Mouse (Mus musculus) intestine, postnatal 0 days (tissue): ENCODE data around the gene Rasd2. TPM values are rescaled to one million over a fixed set of nuclear protein-coding genes. Genes with fewer than 3 reads are reported as not detected.

ENCODE experiments used
- ATAC-seq: fragments of 200-750 bp; cut with Nextera tagmentation; 2 replicates; pipeline ENCODE4 v1.8.0; 2017; ENCODE audit warnings: mild to moderate bottlenecking, moderate TSS enrichment, moderate library complexity
- H3K27ac ChIP-seq: fragments of 300-500 bp; sonication (generic); 2 replicates; pipeline ENCODE4 v1.5.1; 2014; ENCODE audit warnings: mild to moderate bottlenecking, low read depth, low read length, moderate library complexity
- H3K27me3 ChIP-seq: fragments of 300-500 bp; sonication (generic); replicated peaks from 2 replicates; pipeline ENCODE4 v1.6.1; 2014; ENCODE audit warnings: low read length, mixed read lengths; ENCODE audit not compliant: control insufficient read depth, insufficient read depth
- H3K36me3 ChIP-seq: fragments of 300-500 bp; sonication (generic); 2 replicates; pipeline ENCODE4 v1.6.1; 2014; ENCODE audit warnings: mild to moderate bottlenecking, moderate library complexity; ENCODE audit not compliant: control insufficient read depth, insufficient read depth
- H3K4me1 ChIP-seq: fragments of 300-500 bp; sonication (generic); replicated peaks from 2 replicates; pipeline ENCODE4 v1.6.1; 2014; ENCODE audit warnings: antibody characterized with exemption, low read length, mixed read lengths; ENCODE audit not compliant: control insufficient read depth, insufficient read depth
- H3K4me2 ChIP-seq: fragments of 300-500 bp; sonication (generic); replicated peaks from 2 replicates; pipeline ENCODE4 v1.6.1; 2014; ENCODE audit warnings: low read depth, mild to moderate bottlenecking, moderate library complexity
- H3K4me3 ChIP-seq: fragments of 300-500 bp; sonication (generic); 2 replicates; pipeline ENCODE4 v1.5.1; 2014; ENCODE audit warnings: low read depth, low read length
- H3K9ac ChIP-seq: fragments of 300-500 bp; sonication (generic); 2 replicates; pipeline ENCODE4 v1.6.1; 2014; ENCODE audit warnings: mild to moderate bottlenecking, low read depth, low read length
- H3K9me3 ChIP-seq: fragments of 300-500 bp; sonication (generic); 2 replicates; pipeline ENCODE4 v1.6.1; 2016; ENCODE audit warnings: mixed run types; ENCODE audit not compliant: control insufficient read depth
- CTCF ChIP-seq: sonication (generic); IDR thresholded peaks from 2 replicates; pipeline ENCODE4 v1.5.1; 2016; ENCODE audit warnings: low read depth, mild to moderate bottlenecking, control low read depth, antibody characterized with exemption, moderate library complexity
- WGBS: fragments of 180-500 bp; shearing (Covaris S2); extraction: QIAGEN DNeasy Blood & Tissue Kit; methylation state at CpG from one replicate; pipeline ENCODE4 v1.1.7; 2014; 5-methylcytosine and 5-hydroxymethylcytosine counted together
- polyA plus RNA-seq: library from polyadenylated mRNA; unstranded; fragments of >200 nt; fragmentation: Nextera tagmentation; extraction: Ambion mirVana; gene quantifications from 2 replicates; pipeline ENCODE4 v1.2.1, GENCODE M21; 2015

Gene Rasd2
- polyA plus RNA-seq, 1 experiment from 2014 or later, result 1.3 TPM

DNA sequence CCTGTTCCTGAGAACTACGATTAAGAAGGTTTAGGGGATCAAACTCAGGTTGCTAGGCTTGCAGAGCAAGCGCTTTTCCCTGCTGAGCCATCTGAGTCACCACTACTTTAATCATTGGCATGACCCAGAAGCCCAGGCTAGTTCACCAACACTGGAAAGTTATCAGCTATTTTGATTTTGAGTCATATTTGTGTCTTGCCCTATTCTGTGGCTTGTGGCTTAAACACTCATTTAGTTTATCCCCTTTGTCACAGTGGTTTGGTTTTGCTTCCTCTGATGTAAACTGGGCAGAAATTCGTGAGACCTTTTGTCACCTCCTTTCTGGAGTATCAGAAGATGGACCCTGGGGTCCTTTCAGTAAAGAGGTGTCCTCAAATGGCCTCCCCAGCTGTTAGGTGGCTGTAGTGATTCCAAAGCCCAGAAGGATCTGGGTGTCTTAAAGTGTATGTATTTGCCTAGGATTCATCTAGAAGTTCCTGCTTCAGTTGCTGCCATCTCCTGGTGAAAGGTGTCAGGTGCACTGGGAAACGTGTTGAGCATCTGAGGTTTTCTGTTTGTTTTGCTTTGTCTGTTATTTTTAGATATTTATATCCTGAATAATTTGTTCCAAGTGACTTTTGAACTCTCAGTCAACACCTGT, 20.3 kb downstream of the Rasd2 start:
- Histone ChIP-seq H3K4me3 (no peak overlapping the region), H3K9ac (no peak overlapping the region), H3K4me2 (no peak overlapping the region), H3K9me3 (no peaks in the 10 kb centered on the region), H3K27me3 (no peaks in the 10 kb centered on the region), H3K4me1 (no peaks in the 10 kb centered on the region), H3K27ac (no peak overlapping the region), H3K36me3 (no peaks in the 10 kb centered on the region)
- WGBS, result 65% methylated on average over 4 of the region's 4 CpGs
- TF ChIP-seq CTCF, result peak; percentile 75
- no peak for ATAC-seq

DNA sequence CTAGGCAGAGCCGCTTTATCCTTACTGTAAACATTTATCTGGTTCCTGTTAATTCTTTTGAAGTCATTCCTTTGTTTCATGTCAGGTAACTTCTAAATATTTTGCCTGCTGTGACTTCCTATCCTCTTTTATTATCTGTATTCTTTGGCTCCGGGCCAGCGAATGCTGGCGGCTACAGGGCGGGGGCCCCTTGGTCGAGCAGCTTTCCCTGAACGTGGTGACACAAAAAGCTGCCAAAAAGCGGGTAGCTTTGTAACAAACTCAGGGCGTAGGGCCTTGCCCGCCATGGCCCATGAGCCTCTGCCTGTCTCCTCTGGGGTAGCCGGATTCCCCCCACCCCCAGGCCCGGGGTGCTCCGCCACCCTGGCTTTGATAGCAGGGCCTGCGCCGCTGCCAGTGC, 33.6 kb downstream of the Rasd2 start:
- 87% methylated on average over 15 of the region's 15 CpGs for WGBS
- ATAC-seq, result no peak

DNA sequence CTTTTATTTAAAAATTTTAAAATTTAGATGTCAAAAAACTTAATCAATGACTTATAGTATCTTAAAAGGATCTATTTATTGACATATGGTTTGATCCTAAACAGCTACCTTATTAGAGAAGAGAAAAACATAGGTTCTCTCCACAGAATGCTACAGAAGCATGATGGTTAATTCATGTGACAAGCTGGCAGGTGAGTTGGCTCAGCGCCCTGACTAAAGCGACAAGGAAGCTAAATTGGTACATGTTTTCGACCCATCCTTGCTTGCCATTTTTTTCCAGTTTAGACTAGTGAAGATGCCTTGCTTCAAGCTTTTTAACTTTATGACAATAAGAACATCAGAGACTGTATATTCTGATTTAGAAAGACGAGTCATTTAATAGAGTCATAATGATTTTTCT, 35.4 kb downstream of the Rasd2 start:
- Histone ChIP-seq H3K9me3 (0 out of 2 replicates have a peak, but pooled peaks cover 4% of the 10 kb centered on the region), H3K27me3 (no peaks in the 10 kb centered on the region), H3K9ac (no peak overlapping the region), H3K36me3 (no peaks in the 10 kb centered on the region), H3K4me1 (no peaks in the 10 kb centered on the region), H3K4me2 (no peak overlapping the region), H3K27ac (no peak overlapping the region), H3K4me3 (no peak overlapping the region)
- ATAC-seq, result no peak
- WGBS, result 89% methylated on average over 4 of the region's 4 CpGs
- TF ChIP-seq CTCF, result no peak

More for the DNA sequence above, 33.6 kb downstream of the Rasd2 start:
- Histone ChIP-seq H3K4me1 (no peaks in the 10 kb centered on the region), H3K4me2 (no peak overlapping the region), H3K9me3 (0 out of 2 replicates have a peak, but pooled peaks cover 4% of the 10 kb centered on the region), H3K9ac (no peak overlapping the region), H3K4me3 (no peak overlapping the region), H3K27ac (no peak overlapping the region), H3K27me3 (no peaks in the 10 kb centered on the region), H3K36me3 (no peaks in the 10 kb centered on the region)
- TF ChIP-seq CTCF, result no peak

DNA sequence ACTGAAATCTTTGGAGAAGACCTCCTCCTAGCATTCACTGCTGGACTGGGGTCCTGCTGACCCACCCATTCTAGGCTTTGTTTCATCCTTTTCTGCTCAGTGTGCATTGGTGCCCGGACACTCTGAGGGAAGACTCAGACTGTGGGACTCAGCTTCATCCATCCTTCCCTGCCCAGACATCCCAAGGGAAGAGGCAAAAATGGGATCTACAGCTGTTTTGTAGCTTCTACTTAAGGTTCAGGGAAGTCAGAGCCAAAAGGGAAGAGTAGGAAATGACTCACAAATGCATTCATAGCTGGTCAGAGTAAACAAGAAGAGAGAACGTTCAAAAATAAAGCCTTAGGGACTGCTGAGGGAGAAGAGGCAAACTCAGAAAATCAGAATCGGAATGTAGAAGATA, 40.3 kb downstream of the Rasd2 start:
- Histone ChIP-seq H3K27ac (no peak overlapping the region), H3K4me2 (no peak overlapping the region), H3K36me3 (no peaks in the 10 kb centered on the region), H3K4me1 (no peaks in the 10 kb centered on the region), H3K9ac (no peak overlapping the region), H3K4me3 (no peak overlapping the region), H3K27me3 (no peaks in the 10 kb centered on the region), H3K9me3 (no peaks in the 10 kb centered on the region)
- ATAC-seq, result no peak
- no peak for TF ChIP-seq CTCF
- WGBS, result 67% methylated on average over 3 of the region's 3 CpGs

DNA sequence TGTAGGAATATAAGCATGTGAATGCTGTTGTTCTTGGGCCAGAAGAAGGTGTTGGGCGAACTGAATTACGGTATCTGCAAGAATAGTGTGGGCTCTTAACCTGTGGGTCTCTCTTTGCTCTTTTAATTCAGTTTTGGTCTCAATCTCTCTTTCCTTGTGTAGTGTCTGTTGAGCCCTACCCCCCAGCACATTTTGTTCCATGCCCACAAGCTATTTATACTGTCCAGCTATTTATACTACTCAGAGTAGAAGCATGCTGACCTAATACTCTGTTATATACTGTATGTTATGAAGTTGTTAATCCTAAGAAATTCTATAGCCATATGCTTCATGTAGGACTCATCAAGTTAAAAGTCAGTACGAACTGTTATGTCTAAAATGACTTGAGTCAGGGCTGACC, 41.9 kb downstream of the Rasd2 start:
- Histone ChIP-seq H3K4me3 (no peak overlapping the region), H3K27ac (no peak overlapping the region), H3K9me3 (no peaks in the 10 kb centered on the region), H3K9ac (no peak overlapping the region), H3K27me3 (no peaks in the 10 kb centered on the region), H3K4me2 (no peak overlapping the region), H3K4me1 (no peaks in the 10 kb centered on the region), H3K36me3 (no peaks in the 10 kb centered on the region)
- TF ChIP-seq CTCF, result no peak
- WGBS, result 88% methylated on average over 3 of the region's 3 CpGs
- no peak for ATAC-seq

DNA sequence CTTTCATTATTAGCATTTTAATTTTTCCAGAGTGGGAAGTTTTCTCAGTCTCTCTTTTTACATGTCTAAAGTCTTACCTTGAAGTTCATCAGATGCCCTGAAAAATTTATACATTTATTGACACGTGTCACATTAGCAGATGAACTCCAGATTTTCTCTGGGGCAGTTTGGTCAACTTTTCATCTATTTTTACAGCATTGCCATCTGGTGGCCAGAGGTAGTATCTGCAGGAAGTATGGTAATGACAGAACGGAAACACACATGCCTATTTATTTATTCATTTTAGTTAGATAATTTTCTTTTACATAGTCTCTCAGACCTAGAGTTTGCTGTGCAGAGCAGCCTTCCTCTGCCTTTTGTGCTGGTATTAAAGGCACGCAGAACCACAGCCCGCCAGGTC, 58.4 kb downstream of the Rasd2 start:
- no peak for ATAC-seq
- 30% methylated on average over 4 of the region's 4 CpGs for WGBS
- no peak overlapping the region for H3K27ac ChIP-seq
- no peaks in the 10 kb centered on the region for H3K4me1 ChIP-seq
- no peaks in the 10 kb centered on the region for H3K36me3 ChIP-seq
- no peak overlapping the region for H3K4me2 ChIP-seq
- H3K27me3 ChIP-seq, result no peaks in the 10 kb centered on the region
- TF ChIP-seq CTCF, result peak; percentile 67
- H3K4me3 ChIP-seq, result no peak overlapping the region
- H3K9me3 ChIP-seq, result no peaks in the 10 kb centered on the region
- H3K9ac ChIP-seq, result no peak overlapping the region

Other genes with a start within 250 kb of the Rasd2 start
- gene Hmgxb4, start 220.6 kb upstream of the Rasd2 start, polyA plus RNA-seq, result 10.7 and 11.6 TPM in 2 replicates
- 47.7 and 47.8 TPM in 2 replicates for gene Tom1, start 180.2 kb upstream of the Rasd2 start, polyA plus RNA-seq
- 35.9 and 72.7 TPM in 2 replicates for gene Hmox1, start 120.3 kb upstream of the Rasd2 start, polyA plus RNA-seq
- gene Mcm5, start 104.4 kb upstream of the Rasd2 start, polyA plus RNA-seq, result 21.3 and 23.9 TPM in 2 replicates
- 0.23 TPM in 1 of 2 replicates, not detected in the other for gene Gm10358, start 192.6 kb downstream of the Rasd2 start, polyA plus RNA-seq
- gene Iqcm, start 234.8 kb downstream of the Rasd2 start, polyA plus RNA-seq, result not detected in 2 replicates